Mouse (Mus musculus) midbrain, embryonic 15.5 days (tissue): ENCODE measurements around the gene Grm4. TPM values are rescaled to one million over a fixed set of nuclear protein-coding genes. Genes with fewer than 3 reads are reported as not detected.

Experiments used
- ATAC-seq: fragments of 200-750 bp; cut with Nextera tagmentation; replicated peaks from 2 replicates; pipeline ENCODE4 v1.8.0; 2017; ENCODE audit warnings: moderate TSS enrichment
- H3K27ac ChIP-seq: fragments of 300-500 bp; sonication (generic); 2 replicates; pipeline ENCODE4 v1.5.1; 2015; ENCODE audit warnings: mild to moderate bottlenecking, inconsistent platforms
- H3K27me3 ChIP-seq: fragments of 300-500 bp; sonication (generic); replicated peaks from 2 replicates; pipeline ENCODE4 v1.6.1; 2015; ENCODE audit warnings: inconsistent platforms
- H3K36me3 ChIP-seq: fragments of 300-500 bp; sonication (generic); replicated peaks from 2 replicates; pipeline ENCODE4 v1.6.1; 2015; ENCODE audit warnings: inconsistent platforms
- H3K4me1 ChIP-seq: fragments of 300-500 bp; sonication (generic); 2 replicates; pipeline ENCODE4 v1.6.1; 2015; ENCODE audit warnings: inconsistent platforms
- H3K4me2 ChIP-seq: fragments of 300-500 bp; sonication (generic); 2 replicates; pipeline ENCODE4 v1.6.1; 2015; ENCODE audit warnings: inconsistent platforms, mild to moderate bottlenecking, moderate library complexity
- H3K4me3 ChIP-seq: fragments of 300-500 bp; sonication (generic); 2 replicates; pipeline ENCODE4 v1.5.1; 2015; ENCODE audit warnings: mild to moderate bottlenecking, inconsistent platforms
- H3K9ac ChIP-seq: fragments of 300-500 bp; sonication (generic); 2 replicates; pipeline ENCODE4 v1.6.1; 2015; ENCODE audit warnings: mild to moderate bottlenecking, inconsistent platforms
- H3K9me3 ChIP-seq: fragments of 300-500 bp; sonication (generic); 2 replicates; pipeline ENCODE4 v1.6.1; 2016; ENCODE audit warnings: inconsistent platforms
- WGBS: fragments of 180-500 bp; shearing (Covaris S2); methylation state at CpG from one replicate; pipeline ENCODE4 v1.1.7; 2015; ENCODE audit warnings: mixed read lengths; 5-methylcytosine and 5-hydroxymethylcytosine counted together
- polyA plus RNA-seq: library from polyadenylated mRNA; unstranded; fragments of >200 nt; fragmentation: Nextera tagmentation; extraction: Ambion mirVana; gene quantifications from 2 replicates; pipeline ENCODE4 v1.2.1, GENCODE M21; 2015

The Grm4 gene
- polyA plus RNA-seq, 1 experiment from 2014 or later = 10.9 TPM

DNA sequence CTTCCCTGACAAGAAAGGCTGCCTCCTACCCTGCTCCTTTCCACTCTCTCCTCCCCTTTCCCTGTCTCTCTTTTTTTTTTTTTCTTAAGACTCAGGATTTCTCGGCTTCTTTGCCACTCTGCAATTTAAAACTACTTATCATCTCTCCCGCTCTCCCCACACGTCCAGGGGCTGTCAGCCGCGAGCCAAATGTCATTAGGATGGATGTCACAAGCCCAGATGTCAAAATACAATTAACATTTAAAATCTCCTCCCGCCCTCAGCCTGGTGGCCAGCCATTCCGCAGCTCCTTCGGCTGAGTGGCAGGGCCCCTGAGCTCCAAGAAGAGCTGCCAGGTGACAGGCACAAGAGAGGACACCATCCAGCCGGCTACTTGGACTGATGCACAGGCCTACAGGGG lies 2.9 kb downstream of the Grm4 start:
- H3K4me3 ChIP-seq = no peak overlapping the region
- H3K36me3 ChIP-seq = no peaks in the 10 kb centered on the region
- no peak overlapping the region for H3K9ac ChIP-seq
- peak overlapping the region; percentile 72 for H3K27ac ChIP-seq
- H3K9me3 ChIP-seq = no peaks in the 10 kb centered on the region
- WGBS = 9% methylated on average over 9 of the region's 9 CpGs
- no peak; the same call in none of the 2 replicates for ATAC-seq
- peaks cover 40% of the 10 kb centered on the region for H3K4me1 ChIP-seq
- peaks cover 30% of the 10 kb centered on the region for H3K27me3 ChIP-seq
- H3K4me2 ChIP-seq = peak overlapping the region; percentile 4; the same call in 1 of the 2 replicates

DNA sequence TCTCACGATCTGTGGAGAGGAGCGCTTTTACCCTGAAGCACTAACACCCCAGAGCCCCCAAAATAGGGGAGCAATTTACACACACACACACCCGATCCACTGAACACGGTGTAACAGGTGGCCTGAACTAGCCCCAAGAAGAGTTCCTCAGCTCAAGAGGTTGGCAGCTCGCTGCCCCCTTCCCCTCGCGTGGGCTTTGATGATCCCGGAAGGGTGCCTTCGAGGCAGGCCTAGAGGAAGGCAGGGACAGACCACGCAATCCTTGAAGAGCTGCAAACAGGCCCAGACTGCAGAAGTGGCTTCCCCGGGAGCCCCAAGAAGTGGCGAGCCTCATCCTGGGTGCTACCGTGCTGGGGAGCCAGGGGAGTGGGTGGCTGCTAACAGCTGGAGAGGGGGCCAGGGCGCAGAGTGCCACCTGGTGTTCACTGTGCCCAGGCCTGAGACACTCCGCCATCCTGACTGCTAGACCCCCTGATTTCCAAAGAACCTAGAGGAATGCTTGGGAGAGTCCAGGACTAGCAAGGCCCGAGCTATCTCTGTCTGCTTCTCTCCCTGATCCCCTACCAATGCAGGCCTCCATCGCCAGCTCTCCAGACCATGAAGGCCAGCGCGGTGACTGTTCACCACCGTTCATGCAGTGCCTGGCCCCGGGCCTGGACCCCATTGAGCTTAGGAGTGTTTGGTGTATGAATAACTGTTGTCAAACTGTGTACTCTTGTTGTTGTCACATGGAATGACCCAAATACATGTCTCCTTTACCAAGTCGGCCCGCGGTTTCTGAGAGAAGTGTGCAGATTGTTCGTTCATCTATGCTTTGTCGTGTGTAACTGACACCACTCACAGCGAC lies 7.1 kb downstream of the Grm4 start:
- peaks cover 21% of the 10 kb centered on the region for H3K27me3 ChIP-seq
- H3K4me1 ChIP-seq = peaks cover 53% of the 10 kb centered on the region
- ATAC-seq = 0 out of 2 replicates have a peak, but pooled peaks have one; percentile 28
- H3K27ac ChIP-seq = no peak overlapping the region
- no peaks in the 10 kb centered on the region for H3K9me3 ChIP-seq
- 29% methylated on average over 27 of the region's 27 CpGs for WGBS
- no peaks in the 10 kb centered on the region for H3K36me3 ChIP-seq
- H3K9ac ChIP-seq = peak overlapping the region; percentile 72; the same call in 1 of the 2 replicates
- H3K4me2 ChIP-seq = peak overlapping the region; percentile 80
- H3K4me3 ChIP-seq = peak overlapping the region; percentile 58

DNA sequence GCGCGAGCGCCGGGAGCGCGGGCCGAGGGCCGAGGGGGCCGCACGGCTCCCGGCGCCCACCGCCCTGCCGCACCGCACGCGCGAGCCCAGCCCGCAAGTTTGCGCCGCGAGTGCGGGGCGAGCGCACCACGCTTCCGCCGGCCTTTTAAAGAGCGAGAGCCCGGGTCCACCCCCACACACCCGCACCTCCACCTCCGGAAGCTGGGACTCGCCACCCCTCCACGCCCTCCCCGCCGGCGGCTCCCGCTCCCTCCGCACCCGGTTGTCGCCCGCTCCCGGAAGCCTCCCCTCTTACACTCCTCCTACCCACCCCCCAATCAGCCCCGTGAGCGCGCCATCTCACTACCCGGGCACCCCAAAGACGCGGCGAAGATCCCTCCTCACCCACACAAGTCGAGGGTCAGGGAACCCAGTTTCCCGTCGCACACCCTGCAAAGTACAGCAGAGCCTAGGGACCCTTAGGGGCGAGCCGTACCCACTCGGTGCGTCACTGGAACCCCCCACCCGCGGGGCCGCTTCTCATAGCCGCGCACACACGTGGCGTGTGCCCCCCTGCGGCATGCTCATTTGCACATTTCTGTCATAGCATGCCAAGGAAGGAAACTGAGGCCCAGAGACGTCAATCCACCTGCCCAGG lies 7.8 kb downstream of the Grm4 start:
- Histone ChIP-seq H3K27me3 (peaks cover 21% of the 10 kb centered on the region), H3K36me3 (no peaks in the 10 kb centered on the region), H3K9me3 (no peaks in the 10 kb centered on the region), H3K4me2 (peak overlapping the region; percentile 80), H3K4me1 (peaks cover 50% of the 10 kb centered on the region), H3K9ac (peak overlapping the region; percentile 72), H3K27ac (peak overlapping the region; percentile 70), H3K4me3 (peak overlapping the region; percentile 58)
- ATAC-seq = 0 out of 2 replicates have a peak, but pooled peaks have one; percentile 22
- WGBS = under 1% methylated on average over 57 of the region's 66 CpGs

DNA sequence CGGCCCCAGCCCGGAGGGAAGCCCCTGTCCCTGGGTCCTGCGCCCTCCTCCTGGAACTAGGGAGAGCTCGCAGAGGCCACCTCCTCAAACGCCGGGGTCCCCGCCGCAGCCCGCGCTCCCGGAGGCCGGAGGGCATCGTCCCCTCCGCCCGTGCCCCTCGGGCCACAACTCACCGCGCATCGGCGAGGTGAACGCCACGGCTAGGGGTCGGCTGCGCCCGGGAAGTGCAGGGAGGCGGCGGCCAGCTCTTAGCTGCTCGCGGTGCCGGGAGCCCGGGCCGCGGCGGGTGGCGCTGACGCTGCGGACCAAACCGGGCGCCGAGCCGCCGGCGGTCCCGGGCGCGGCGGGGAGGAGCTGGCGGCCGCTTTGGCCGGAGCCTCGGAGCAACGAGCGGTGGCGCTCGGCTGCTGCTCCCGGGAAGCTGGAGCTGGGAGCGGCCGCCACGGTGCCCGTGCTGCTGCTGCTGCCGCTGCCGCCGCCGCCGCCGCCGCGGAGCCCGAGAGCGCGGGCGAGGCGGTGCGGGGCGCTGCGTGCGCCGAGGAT lies 8.5 kb downstream of the Grm4 start:
- H3K9me3 ChIP-seq = no peaks in the 10 kb centered on the region
- no peaks in the 10 kb centered on the region for H3K36me3 ChIP-seq
- peak overlapping the region; percentile 58 for H3K4me3 ChIP-seq
- H3K4me1 ChIP-seq = peaks cover 43% of the 10 kb centered on the region
- H3K27ac ChIP-seq = peak overlapping the region; percentile 70
- under 1% methylated on average over 75 of the region's 78 CpGs for WGBS
- peak overlapping the region; percentile 80 for H3K4me2 ChIP-seq
- peak overlapping the region; percentile 72 for H3K9ac ChIP-seq
- H3K27me3 ChIP-seq = peaks cover 21% of the 10 kb centered on the region
- peak; percentile 10; the same call in 1 of the 2 replicates for ATAC-seq

DNA sequence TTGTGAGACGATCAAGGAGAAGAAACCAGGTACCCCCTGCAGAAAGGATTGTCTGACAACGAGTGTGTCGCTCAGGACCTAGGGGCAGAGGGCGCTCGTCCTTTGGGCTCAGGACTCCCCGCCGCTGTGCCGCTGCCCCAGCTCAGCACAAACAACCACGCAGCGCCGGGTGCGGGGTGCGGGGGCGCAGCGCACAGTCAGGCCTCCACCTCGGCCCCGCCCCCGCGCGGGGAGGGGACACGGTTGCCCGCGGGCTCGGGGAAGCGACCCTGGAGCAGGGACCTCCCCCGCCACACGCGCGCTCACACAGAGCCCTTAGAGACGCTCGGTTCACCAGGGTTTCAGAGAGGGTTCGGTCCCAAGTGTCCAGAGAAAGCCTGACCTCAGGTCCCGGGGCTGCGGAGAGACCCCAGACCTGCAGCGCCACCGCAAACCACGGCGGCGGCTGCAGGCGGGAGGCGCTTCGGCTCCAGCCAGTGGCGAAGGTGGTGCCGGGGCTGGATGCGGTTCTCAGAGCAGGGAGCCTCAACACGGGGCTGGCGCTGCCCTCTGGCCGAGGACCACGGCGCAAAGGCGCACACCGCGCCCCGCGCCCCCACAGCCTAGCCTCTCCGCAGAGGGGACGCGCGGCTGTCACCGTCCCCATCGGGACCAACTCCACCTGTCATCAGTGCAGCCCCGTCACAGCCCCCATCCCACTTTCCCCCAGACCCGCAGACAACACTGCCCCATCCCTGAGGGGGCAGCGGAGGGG lies 9.2 kb downstream of the Grm4 start:
- peak overlapping the region; percentile 70 for H3K27ac ChIP-seq
- H3K9me3 ChIP-seq = no peaks in the 10 kb centered on the region
- H3K4me2 ChIP-seq = peak overlapping the region; percentile 80
- peak; percentile 46 for ATAC-seq
- H3K9ac ChIP-seq = peak overlapping the region; percentile 72
- peaks cover 21% of the 10 kb centered on the region for H3K27me3 ChIP-seq
- H3K36me3 ChIP-seq = no peaks in the 10 kb centered on the region
- H3K4me1 ChIP-seq = peaks cover 41% of the 10 kb centered on the region
- peak overlapping the region; percentile 58 for H3K4me3 ChIP-seq
- under 1% methylated on average over 62 of the region's 64 CpGs for WGBS

DNA sequence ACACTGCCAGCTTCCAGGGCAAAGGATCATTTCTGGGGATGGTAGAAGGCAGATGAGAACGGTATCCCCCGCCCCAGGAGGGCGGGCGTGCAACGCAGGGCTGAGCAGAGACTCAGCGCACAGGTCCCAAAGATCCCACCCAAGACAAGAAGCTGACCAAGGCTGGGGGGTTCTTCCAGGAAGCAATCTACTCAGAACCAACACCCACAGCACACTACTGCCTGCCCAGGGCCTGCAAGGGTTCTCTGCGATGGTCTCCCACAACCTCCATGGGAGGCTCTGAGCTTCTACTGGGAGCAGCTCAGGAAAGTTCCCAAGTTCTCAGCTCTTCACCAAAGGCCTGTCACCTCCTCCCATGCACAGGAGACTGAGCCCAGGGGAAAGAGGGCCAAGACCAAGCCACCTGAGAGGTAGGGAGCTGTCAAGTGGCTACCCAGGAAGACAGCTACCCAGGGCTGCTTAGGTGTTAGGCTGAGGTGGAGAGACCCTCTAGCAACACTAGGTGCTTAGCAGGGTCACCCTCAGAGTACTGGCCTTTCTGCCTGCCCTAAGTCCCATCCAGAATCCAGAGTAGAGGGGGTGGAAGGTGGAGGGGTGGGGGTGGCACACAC lies 10.0 kb downstream of the Grm4 start:
- peaks cover 42% of the 10 kb centered on the region for H3K4me1 ChIP-seq
- peak overlapping the region; percentile 72; the same call in 1 of the 2 replicates for H3K9ac ChIP-seq
- ATAC-seq = 0 out of 2 replicates have a peak, but pooled peaks have one; percentile 12
- peak overlapping the region; percentile 70; the same call in 1 of the 2 replicates for H3K27ac ChIP-seq
- H3K27me3 ChIP-seq = peaks cover 21% of the 10 kb centered on the region
- H3K4me3 ChIP-seq = peak overlapping the region; percentile 58
- peak overlapping the region; percentile 80 for H3K4me2 ChIP-seq
- H3K9me3 ChIP-seq = no peaks in the 10 kb centered on the region
- H3K36me3 ChIP-seq = no peaks in the 10 kb centered on the region
- WGBS = 85% methylated on average over 7 of the region's 7 CpGs

DNA sequence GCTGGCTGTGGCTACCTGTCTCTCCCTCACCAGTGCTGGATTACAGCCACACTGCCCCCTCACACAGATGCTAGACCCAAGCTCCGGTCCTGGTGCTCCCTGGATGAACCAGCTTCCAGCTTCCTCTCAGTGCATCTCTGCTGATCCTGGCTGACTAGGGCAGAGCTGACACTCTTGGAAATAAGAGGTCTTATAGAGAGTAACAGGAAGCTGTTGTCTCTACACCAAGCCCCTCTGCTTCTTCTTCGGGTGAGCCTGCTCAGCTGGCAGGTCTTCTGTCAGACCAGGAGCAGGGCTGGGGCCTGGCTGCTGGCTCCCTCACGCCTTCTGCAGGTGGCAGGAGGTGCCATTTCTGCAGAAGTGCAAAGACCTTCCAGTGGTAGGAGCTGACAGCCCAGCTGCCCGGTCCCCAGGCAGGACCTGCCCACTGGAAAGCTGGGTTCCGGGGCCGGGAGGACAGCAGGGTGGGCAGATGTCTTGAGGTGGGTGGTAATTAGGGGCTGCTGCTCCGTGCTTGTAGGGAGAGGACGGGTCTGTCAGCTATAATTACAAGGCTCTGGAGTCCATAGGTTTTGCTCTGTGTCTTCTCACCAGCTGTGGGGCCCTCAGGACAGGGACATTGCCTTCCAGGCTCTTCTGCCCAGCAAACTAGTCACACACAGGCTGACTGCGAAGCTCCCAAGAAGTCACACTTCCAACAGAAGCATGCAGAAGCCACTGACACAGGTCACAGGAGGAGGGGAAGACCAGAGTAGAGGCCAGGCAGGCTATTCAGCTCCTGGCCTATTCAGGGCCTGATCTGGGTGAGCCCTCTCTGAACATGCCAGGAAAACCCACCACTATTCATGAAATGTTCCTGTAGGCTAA lies 10.7 kb downstream of the Grm4 start:
- Histone ChIP-seq H3K4me1 (peaks cover 50% of the 10 kb centered on the region), H3K27ac (no peak overlapping the region), H3K4me2 (peak overlapping the region; percentile 80), H3K36me3 (no peaks in the 10 kb centered on the region), H3K27me3 (peaks cover 20% of the 10 kb centered on the region), H3K9me3 (no peaks in the 10 kb centered on the region), H3K4me3 (no peak overlapping the region; the same call in 1 of the 2 replicates), H3K9ac (peak overlapping the region; percentile 31)
- 53% methylated on average over 9 of the region's 9 CpGs for WGBS
- no peak for ATAC-seq

DNA sequence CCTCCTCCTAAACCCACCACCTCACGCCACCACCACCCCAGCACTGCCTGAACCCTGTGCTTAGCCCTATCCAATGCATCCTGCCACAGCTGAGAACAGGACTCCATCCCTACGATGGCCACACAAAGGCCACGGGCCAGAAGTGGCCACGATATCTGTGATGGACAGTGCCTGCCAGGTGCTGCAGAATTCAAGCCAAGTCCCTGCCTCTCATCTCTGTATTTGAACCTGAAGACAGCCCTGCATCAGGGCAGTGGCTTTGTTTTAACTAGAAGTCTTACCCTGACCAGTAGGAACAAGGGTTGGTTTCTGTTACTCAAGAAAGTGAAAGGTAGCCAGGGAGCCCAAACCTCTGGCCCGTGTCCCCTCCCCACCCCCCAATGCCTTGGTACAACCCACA lies 12.1 kb downstream of the Grm4 start:
- H3K36me3 ChIP-seq = no peaks in the 10 kb centered on the region
- H3K4me1 ChIP-seq = peaks cover 53% of the 10 kb centered on the region

DNA sequence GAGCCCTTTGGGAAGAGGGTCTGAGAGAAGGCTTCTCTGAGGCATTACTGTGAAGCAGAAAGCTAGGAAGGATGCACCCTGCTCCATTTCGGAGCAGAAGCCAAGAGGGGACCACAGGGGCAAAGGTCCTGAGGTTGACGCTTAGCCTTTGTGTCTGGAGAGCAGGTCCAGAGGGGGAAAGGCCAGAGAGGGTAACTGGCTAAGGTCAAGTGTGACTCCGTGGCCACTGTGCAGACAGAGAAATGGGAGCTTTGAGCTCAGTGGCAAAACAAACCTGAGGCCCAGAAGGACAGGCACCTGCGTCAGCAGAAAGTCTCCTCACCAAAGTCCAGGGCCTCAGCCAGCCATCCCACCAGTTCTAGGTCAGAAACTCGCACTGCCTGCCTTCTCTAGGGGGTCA lies 12.7 kb downstream of the Grm4 start:
- Histone ChIP-seq H3K36me3 (no peaks in the 10 kb centered on the region), H3K9ac (no peak overlapping the region), H3K4me3 (no peak overlapping the region), H3K9me3 (no peaks in the 10 kb centered on the region), H3K4me2 (no peak overlapping the region), H3K27me3 (peaks cover 4% of the 10 kb centered on the region; the same call in 1 of the 2 replicates), H3K4me1 (peaks cover 52% of the 10 kb centered on the region), H3K27ac (no peak overlapping the region)
- 61% methylated on average over 5 of the region's 5 CpGs for WGBS
- no peak for ATAC-seq

More for the DNA sequence above, 12.1 kb downstream of the Grm4 start:
- no peak overlapping the region for H3K9ac ChIP-seq
- no peak for ATAC-seq
- WGBS = 79% methylated on average over 5 of the region's 5 CpGs
- no peaks in the 10 kb centered on the region for H3K9me3 ChIP-seq
- H3K4me2 ChIP-seq = no peak overlapping the region
- H3K27ac ChIP-seq = no peak overlapping the region
- no peak overlapping the region for H3K4me3 ChIP-seq
- H3K27me3 ChIP-seq = peaks cover 8% of the 10 kb centered on the region

DNA sequence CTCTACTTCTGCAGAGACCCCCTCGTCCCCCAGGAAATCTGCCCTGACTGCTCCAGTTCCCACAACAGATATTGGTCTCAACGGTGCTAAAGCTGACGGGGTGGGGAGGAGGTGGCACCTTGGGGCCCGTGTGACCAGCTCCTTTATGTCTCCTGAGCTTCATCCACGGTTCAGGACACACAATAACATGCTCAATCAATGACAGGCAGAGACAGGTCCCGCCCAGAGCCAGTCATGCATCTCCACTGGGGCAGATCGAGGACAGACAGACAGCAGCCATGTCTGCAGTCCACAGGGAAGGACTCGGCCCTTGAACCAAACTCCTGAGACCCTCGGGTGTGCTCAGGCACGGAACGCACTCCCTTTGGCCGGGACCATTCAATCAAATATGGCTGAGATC lies 13.2 kb downstream of the Grm4 start:
- Histone ChIP-seq H3K27ac (no peak overlapping the region), H3K9ac (no peak overlapping the region), H3K4me3 (no peak overlapping the region), H3K9me3 (no peaks in the 10 kb centered on the region), H3K4me2 (no peak overlapping the region), H3K36me3 (no peaks in the 10 kb centered on the region), H3K27me3 (peaks cover 4% of the 10 kb centered on the region; the same call in 1 of the 2 replicates), H3K4me1 (peaks cover 55% of the 10 kb centered on the region)
- WGBS = 48% methylated on average over 12 of the region's 12 CpGs
- no peak for ATAC-seq

DNA sequence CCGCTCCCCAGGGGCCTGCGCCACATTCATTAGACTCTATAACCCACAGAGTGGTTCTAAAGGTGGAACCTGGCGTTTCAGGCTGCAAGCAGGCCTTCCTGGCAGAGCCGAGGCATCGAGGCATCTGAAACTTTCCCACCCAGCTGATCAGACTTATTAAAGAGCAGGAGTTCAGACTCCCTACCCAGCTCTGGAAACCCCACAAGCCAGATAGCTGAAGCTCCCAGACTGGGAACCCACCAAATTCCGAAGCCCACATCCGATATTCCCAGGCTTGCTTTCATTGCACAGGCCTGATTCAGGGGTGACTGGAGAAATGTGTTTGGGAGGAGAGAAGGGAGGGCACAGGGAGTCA lies 13.6 kb downstream of the Grm4 start:
- no peak overlapping the region for H3K9ac ChIP-seq
- peaks cover 4% of the 10 kb centered on the region; the same call in 1 of the 2 replicates for H3K27me3 ChIP-seq
- ATAC-seq = no peak
- no peak overlapping the region for H3K27ac ChIP-seq
- H3K4me2 ChIP-seq = no peak overlapping the region
- H3K4me1 ChIP-seq = peaks cover 58% of the 10 kb centered on the region
- H3K9me3 ChIP-seq = no peaks in the 10 kb centered on the region
- no peak overlapping the region for H3K4me3 ChIP-seq
- H3K36me3 ChIP-seq = no peaks in the 10 kb centered on the region
- 77% methylated on average over 7 of the region's 7 CpGs for WGBS
